Mouse (Mus musculus) heart, adult 2 months (tissue): ENCODE measurements at regions not wholly inside any gene's neighbourhood (a gene's known extent, or its start where the extent isn't known, plus 50 kb on each side); places are given as distances from the start of the nearest gene placed in this dataset.

Experiments used
- CTCF ChIP-seq: fragments of 200-600 bp; IDR thresholded peaks from 2 replicates; pipeline ENCODE4 v1.8.1; 2022; ENCODE audit warnings: antibody characterized with exemption, mild to moderate bottlenecking, moderate library complexity
- EP300 ChIP-seq: fragments of 200-500 bp; IDR thresholded peaks from 2 replicates; pipeline ENCODE4 v1.6.1; 2011; ENCODE audit warnings: low read depth, low read length, control low read depth; ENCODE audit not compliant: insufficient read depth
- POLR2A ChIP-seq: fragments of 200-500 bp; IDR thresholded peaks from 2 replicates; pipeline ENCODE4 v1.6.1; 2011; ENCODE audit warnings: mild to moderate bottlenecking, low read depth, low read length, control low read depth; ENCODE audit not compliant: insufficient read depth

- TF ChIP-seq CTCF (no peak), POLR2A (no peak), EP300 (no peak)
Measured at GRCm38 (mm10) chr16:58110452-58110851, 297.8 kb upstream of the Dcbld2 start.
